Mouse (Mus musculus): Measurements from ENCODE around the gene Itga1.

- TF ChIP-seq EP300 (IDR thresholded peaks at IDR 0.05) (no peak), CTCF (IDR thresholded peaks at IDR 0.05) (no peak)
These were observed 170.6 kb downstream of the Itga1 start for GRCm38 (mm10) chr13:114930996-114931649.
